Mouse (Mus musculus) frontal cortex, postnatal 14 days (tissue): ENCODE measurements around the gene Hadhb.

Source experiments
- DNase-seq, 2 experiments: peaks; one replicate each; pipeline ENCODE4 v3.0.0; 2022; ENCODE audit warnings: low spot score in 2 of 2

The Hadhb gene

DNA sequence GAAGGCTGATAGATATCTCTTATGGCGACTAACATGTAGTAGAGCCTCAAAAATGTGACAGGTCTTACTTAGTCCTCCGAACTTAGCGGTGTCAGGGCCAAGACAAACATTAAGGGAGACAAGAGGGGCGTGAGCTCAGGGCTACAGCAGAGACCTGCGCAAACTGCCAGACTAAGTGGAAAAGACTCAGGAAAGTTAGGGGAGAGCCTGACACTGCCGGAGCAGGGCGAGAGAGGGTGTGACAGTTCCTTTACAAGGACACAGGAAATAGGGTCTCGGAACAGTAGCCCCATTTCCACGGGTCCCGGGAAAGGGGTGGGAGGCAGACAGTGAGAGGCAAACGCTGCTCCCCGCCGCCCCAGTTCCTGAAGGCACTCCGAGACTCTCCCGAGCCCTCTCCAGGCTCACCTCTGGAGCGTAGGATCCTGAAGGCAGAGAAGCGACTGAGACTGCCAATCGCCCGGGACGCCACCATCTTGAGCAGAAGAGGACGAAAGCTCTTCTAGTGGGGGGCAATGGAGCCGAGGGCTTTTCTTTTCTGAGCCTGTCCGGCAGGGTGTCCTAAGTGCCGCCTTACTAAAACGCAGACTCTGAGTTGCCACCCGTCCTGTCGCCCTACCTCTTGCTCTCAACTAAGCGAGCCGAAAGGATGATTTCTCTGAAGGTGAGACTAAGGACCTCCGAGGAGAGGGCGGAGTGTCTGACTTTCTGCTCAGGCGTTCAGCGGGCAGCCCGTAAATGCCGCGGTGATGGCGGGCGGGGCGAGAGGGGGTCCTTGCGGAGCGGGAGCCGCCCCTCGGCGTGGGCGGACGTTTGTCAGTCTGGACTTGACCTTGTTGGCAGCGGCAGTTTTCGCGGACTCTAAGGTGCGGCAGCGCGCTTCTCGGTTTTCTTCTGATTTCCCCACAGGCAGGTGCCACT is at the start of gene Hadhb, which contains the start of gene Hadha:
Gene Hadhb (plus strand): TSS at position 775 of the 921 bp plus-strand sequence.
Gene Hadha (minus strand): TSS at position 689 of the 921 bp plus-strand sequence.
- DNase-seq: peak; percentile 88 to 91

DNA sequence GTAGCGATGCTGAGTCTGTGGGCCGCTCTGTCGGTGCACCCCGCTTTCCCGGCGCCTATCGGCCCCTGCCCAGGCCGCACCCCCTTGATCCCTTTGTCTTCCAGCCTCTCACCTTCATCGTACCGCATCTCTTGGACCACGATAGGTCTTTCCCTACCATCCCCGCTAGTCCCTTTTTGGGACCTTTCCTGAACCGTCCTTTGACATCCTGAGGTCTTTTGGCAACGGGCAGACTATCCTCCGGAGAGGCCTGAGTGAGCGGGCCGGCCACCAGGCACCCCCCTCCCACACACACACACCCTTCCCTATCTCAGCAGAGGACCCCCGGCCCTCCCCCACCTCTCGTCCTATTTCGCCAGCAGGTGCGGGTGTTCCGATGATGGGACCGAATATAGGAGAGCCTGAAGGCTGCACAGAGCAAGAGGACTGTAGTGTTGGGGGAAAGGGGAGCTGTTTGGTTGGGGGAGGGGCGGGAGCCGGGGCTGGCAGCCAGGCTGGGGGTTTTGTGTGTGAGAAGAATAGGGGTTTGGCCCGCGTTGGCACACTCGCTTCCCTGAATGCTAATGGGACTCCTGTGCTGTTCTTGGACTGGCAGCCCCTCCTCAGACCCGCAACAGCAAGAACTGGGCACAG is 49.3 kb upstream of the Hadhb start, which contains the start of gene 3110082J24Rik:
Gene 3110082J24Rik (minus strand): TSS at position 419 of the 633 bp plus-strand sequence.
- DNase-seq: no peak

DNA sequence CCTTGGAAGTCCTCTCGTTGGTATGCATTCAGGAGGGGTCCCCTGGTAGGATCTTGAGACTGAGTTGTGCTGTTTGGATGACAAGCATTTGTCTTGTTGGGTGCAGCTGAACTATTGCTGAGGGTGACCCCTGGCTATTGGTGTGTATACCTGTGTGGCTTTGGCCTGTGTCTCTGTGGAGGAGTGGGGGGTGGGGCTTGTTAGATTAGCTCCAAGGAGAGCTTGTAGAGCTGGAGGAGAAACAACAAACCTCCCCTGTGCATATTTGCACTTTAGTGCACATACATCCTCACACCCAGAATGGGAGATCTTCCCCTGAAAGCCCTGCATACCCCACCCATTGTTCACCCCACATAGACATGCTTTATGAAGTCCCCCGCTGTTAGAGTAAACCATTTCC is 48.3 kb upstream of the Hadhb start:
- DNase-seq: no peak

DNA sequence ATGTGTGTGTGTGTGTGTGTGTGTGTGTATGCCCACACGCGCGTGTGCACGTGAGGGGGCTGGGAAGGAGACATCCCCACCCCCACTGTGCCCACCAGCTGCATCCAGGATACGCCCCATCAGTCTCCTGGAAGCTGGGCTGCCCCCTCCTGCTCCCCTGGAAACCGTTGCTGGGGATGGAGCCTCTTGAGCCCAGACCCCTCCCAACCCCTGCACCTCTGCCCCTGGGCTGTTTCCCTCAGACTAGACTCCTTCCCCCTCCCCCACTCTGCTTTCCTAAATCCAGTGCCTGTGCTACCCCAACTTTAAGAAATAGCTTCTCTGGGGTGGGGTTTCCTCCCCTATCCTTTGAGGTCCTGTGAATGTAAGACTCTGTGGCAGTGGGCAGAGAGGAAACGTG is 47.9 kb upstream of the Hadhb start:
- DNase-seq: no peak

DNA sequence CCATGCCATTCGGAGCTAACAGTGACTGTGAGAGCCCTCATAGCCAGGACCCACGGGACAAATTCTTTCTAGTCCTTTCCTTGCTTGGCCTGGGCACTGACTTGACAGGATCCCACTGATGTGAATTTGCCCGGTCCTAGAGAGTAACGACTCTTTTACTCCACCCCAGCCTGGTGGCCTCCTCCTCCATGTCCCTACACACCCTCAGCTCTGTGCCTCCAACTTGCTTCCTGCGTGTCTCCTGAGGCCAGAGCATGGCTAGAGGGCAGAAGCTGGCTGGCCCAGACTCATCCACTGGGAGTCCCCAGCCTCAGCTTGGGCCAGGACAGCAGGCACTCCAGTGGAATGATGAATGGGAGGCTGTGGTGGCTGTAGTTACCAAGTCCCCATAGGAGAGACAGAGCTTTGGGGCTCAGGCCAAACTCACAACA is 47.4 kb upstream of the Hadhb start:
- no peak for DNase-seq

DNA sequence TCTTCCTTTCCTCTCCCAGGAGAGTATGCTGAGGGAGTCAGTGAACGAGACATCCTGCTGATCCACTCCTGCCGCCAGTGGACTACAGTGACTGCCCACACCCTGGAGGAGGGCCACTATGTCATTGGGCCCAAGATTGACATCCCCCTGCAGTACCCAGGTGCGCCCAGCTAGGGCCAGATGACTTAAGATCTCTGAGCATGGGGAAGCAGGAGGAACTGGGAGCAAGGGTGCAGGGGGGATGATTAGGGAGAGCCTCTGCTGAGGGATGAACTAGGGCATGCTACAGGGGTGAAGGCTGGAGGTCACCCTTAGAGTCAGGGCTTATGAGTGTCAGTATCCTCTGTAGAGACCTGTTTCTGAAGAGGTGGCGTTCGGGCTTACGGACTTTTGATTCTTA is 46.8 kb upstream of the Hadhb start:
- DNase-seq: no peak

DNA sequence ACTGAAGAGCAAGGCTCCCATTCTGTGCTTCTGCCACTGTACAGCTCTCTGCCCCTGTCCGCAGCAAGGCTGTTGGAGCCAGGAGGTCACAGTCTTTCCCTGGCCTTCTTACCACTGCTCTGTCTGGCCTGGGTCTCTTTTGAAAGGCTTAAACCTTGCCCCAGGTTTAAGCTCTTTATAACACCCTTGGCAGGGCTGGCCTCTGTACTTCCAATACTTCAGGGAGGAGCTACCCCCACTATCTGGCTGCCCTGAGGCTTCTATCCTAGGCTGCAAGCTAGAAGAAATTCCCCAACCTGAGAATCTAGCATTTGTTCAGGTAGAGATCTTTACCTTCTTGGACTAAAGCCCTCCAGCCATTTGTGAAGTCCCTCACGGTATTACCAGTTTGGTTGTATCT is 45.1 kb upstream of the Hadhb start:
- no peak for DNase-seq

DNA sequence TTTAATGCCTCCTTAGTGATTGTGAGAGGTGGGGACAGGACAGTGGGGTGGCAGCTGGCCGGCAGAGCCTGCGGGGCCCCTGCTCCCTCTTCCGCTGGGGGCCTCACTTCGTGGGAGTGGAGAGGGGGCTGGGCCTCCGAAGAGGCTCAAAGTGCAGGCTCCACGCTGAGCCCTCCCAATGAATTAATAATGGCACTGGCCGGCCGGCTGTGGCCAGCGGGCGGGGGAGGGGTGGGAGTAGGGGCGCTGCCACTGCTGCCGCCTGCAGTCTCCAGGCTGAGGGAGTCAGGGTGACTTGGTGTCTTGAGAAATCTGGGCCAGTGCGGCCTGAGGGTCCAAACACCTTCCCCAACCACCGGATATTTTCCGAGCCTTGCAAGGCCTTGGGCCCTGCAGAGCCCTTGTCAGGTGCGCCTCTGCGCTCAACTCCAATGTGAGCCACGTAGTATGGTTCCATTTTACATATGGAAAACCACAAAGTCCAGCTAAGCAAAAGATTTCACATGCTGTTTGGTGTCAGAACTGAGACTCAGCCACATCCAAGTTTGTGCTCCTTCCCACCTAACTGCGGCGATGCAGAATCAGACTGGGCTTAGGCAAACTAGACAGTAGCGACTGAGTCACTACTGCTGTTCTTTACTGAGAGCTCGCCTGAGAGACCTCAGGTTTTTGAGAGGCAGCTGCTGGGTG is 44.5 kb upstream of the Hadhb start:
- DNase-seq: no peak

DNA sequence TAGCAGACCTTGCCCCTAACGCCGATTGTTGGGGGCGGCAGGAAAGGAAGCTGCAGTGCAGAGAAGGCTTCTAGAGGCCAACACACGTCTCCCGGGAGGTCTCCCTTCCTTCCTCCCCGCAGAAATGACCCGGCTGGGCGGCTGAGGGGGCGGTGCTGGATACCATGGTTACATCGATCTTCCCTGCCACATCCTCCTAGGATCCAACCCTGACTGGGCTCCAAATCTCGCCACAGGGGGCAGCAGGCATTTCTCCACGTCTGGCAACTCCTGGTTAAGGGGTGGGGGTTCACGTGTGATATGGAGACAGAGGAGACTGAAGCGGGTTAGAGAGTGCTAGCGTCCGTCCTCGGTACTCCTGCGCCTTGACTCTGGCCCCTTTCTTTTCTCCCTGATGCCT is 43.9 kb upstream of the Hadhb start:
- DNase-seq: peak in 1 of 2 experiments; percentile 59

DNA sequence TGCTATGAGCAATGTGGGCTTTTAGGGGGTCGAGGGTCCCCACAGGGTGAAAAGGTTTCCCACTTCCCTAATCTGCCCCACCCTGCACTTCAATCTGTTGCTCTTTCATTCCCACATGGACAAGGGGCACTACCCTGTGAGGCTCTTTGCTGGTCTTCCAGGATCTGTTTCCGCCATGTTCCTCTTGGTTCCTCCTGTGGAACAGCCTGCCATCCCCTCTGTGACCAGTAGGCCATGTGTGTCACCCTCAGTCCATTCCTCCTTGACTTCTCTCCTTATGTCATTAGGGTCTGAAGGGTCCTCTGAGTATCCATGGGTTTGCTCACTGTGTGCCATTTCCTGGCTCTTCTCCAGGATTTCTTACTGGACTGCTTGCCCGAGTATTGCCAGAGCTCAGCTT is 43.3 kb upstream of the Hadhb start:
- DNase-seq: no peak

DNA sequence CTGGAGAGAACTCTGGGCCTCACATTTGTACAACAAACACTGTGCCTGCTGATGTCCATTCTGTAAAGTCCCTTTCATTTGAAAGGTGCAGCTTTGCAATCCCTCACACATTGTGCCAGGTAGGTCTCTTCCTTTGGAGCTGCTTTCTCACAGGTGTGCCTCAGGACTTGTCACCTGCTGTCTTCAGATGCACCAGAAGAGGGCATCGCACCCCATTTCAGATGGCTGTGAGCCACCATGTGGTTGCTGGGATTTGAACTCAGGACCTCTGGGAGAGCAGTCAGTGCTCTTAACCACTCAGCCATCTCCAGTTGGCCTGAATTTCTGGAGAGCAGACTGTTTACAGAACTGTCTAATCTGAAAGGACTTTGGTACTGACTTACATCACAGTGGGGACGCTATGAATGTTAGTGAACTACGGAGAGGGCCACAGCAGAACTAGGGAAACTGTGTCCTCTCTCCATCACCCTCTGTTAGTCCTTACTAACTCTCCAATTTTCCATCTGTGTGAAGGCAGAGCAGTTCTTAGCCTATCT is 42.4 kb upstream of the Hadhb start:
- no peak for DNase-seq

DNA sequence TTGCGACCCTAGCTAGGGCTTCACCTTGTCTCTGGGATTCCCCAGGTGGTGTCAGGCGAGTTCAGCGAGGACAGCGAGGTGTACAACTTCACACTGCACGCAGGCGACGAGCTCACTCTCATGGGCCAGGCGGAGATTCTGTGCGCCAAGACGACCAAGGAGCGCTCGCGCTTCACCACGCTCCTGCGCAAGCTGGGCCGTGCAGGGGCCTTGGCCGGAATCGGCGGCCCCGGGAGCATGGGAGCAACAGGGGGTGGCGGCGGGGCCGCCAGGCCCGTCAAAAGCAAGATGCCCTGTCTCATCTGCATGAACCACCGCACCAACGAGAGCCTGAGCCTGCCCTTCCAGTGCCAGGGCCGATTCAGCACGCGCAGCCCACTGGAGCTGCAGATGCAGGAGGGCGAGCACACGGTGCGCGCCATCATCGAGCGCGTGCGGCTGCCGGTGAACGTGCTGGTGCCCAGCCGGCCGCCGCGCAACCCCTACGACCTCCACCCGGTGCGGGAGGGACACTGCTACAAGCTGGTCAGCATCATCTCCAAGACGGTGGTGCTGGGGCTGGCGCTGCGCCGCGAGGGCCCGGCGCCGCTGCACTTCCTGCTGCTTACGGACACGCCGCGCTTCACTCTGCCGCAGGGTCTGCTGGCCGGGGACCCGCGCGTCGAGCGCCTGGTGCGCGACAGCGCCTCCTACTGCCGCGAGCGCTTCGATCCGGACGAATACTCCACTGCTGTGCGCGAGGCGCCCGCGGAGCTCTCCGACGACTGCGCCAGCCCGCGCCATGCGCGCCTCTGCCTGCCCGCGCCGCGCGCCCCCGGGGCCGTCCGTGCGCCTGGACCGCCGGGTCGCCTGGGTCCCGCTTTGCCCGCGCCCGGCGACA is 40.9 kb upstream of the Hadhb start:
- peak; percentile 60 to 63 for DNase-seq

DNA sequence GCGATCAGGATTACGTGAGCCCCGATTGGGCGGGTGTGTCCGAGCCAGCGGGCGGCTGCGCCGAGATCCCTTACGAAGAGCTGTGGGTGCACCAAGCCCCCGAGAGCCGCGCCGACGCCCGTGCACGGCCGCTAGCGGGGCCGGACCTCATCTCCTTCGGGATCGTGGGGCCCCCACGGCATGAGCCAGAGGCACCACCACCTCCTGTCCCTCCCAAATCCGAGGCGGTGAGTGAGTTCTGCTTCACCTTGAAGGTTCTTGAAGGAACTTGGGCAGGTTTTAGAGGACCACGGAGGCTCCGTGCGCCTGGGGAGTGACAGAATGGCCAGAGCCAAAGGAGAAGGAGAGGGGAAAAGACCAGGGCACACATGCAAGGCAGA is 40.3 kb upstream of the Hadhb start:
- DNase-seq: no peak

DNA sequence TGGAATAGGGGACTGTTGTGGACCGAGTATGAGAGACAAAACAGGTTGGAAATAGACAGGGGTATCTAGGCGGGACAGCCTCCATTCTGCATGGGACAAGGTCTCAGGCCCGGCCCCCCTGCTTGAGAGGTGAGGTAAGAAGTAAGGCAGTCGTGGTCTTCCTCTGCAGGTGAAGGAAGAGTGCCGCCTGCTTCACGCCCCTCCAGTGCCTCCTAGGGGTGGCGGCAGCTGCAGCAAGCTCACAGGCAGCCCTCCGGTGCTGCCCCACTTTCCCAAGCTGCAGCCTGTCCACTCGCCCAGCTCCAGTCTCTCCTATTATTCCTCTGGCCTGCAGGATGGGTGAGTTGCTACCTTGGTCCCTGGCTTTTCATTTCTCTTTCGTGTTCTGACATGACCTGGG is 39.3 kb upstream of the Hadhb start:
- no peak for DNase-seq

DNA sequence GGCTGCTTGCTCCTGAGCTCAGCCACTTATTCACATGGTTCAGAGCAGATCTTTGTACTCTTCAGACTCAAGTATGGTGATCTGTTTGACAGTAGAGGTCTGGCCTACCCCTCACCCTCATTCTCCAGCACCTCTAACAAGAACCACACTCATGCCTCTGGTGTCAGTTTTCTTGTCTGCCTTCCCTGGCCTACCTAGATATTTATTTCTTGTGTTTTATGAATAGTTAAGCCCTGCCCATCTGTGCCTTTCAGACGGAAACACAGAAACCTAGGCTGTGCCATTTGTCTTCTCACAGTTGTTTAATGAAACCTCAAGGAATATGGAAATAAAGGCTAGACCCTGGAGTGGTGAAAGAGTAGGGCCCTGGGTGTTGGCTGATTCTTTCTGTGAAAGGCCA is 37.0 kb upstream of the Hadhb start:
- DNase-seq: no peak

DNA sequence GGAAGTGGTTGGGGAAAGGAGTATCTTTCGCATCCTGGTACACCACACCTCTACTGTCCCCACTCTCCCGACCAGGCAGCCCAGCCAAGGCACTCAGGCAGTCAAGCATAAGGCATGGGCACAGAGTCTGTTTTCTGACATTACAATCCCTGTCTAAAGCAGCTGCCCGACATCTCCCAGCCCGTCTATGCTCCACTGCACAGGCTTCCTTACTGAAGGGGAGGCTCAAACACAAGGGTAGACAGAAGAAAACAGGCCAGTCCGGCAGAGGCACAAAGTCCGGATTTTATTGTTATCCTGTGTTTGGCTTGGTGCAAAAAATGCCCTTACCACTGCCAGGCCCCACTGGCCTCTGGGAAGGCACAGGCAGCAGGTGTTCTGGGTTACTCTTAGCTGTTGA is 35.9 kb upstream of the Hadhb start:
- DNase-seq: no peak

DNA sequence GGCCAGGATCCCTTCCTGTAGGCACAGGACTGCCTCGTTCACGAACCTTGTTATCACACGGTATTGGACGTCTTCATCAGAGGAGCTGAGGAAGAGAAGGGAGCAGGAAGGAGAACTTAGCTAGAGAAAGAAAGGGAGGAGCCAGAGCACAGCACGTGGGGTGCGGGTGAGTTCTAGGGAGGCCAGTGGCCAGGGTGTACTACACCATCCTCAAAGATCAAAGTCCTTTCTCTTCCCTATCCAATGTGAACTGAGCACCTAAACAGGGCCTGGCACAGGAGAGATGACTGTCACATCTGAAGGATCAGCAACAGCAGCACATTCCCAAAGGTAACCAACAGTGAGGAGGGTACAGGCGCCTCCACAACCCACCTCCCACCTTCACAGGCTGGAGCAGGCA is 34.9 kb upstream of the Hadhb start:
- DNase-seq: no peak

DNA sequence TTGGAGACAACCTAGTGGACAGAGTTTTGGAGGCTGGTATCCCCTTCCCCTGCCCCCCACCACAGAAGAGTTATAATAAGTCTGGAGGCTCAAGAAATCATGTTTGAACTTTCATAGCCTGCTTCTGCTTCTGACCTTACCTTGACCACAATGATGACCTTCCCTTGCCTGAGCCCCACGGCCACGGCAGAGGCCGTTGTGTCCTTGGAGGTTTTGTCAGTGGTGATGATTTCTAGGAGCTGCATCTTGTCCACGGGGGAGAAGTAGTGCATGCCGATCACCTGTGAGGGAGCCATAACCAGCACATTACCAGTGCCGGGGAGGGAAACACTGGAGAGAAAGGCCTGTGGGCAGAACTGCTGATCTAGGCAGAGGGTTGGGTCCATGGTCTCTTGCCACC is 32.6 kb upstream of the Hadhb start:
- DNase-seq: no peak

DNA sequence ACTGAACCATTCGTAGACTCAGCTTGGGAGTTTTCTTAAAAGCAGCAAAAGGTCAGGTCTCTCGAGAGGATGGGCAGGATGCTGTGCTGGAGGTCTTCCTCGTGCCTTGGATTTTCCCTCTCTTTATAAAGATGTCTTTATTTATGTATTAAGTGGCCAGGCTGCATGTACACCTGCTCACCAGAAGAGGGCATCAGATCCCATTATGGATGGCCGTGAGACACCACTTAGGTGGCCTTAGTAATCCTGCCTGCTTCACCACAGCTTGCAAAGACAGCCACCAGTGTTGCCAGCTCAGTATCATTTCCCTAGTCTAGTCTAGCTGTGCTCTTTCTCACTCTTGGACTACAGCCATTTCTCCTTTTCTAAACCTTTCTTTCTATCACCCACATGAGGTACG is 29.5 kb upstream of the Hadhb start:
- no peak for DNase-seq

DNA sequence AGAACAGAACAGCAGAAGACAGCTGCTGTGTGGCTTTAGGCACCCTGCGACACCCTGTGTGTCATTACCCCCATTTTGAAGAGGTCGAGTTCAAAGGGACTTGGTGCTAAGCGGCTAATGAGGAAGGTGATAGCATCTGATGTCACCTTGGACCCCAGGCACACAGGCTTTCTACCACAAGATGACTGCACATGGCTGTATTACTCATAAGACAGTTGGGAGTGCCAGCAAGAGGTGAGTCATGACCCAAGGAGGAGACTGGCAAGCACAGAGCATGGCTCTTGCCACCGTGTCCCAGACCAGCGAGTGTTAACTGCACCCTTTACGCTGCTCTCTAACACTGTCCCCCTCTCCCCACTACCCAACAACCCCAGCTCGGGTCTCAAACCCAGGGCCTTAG is 28.3 kb upstream of the Hadhb start:
- DNase-seq: no peak

DNA sequence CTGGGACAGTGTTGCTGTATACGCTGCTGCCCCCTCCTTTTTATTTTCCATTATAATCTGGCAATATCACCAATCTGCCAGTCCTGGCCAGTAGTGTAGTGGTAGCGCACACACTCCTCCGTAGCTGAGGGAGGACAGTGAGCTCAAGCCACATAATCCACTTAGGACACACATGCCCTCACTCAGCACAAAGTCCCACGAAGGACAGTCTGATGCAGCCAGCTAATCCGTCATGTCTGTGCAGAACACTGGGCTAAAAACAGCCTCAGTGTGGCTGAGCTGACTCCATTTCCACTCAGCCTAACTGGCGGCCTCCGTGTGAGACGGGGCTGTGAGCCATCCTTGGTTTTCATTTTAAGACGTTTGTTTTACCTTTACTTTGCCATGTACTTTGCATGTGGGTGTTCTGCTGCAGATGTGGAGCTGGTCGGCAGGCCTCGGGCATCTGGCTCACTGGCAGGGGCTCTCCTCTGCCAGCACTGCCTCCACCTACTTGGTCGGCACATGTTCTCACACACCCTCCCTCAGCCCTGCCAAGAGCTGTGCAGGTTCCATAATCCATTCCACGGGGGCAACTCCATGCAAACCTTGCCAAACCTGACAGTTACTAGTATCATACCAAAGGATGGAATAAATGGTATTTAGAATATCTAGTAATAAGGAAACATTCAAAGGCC is 27.0 kb upstream of the Hadhb start:
- no peak for DNase-seq
